Mouse (Mus musculus): ENCODE measurements around the gene Zbtb16.

Zbtb16 gene

GRCm38 (mm10) chr9:48768965-48769364 lies 67.1 kb downstream of the Zbtb16 start:
- DNase-seq (ENCODE audit: extremely low spot score), result no peak

- DNase-seq (ENCODE audit: extremely low spot score), result no peak
These were observed 68.2 kb downstream of the Zbtb16 start for GRCm38 (mm10) chr9:48767666-48768432.

GRCm38 (mm10) chr9:48765927-48766326 lies 70.1 kb downstream of the Zbtb16 start:
- DNase-seq (ENCODE audit: extremely low spot score), result no peak

GRCm38 (mm10) chr9:48764311-48764710 lies 71.7 kb downstream of the Zbtb16 start:
- DNase-seq (ENCODE audit: extremely low spot score), result no peak

- no peak for DNase-seq (ENCODE audit: extremely low spot score)
These were observed 74.0 kb downstream of the Zbtb16 start for GRCm38 (mm10) chr9:48761732-48762637.

GRCm38 (mm10) chr9:48761175-48761556 lies 74.9 kb downstream of the Zbtb16 start:
- DNase-seq (ENCODE audit: extremely low spot score), result no peak

GRCm38 (mm10) chr9:48760449-48761174 lies 75.4 kb downstream of the Zbtb16 start:
- no peak for DNase-seq (ENCODE audit: extremely low spot score)

- DNase-seq (ENCODE audit: extremely low spot score), result no peak
These were observed 76.9 kb downstream of the Zbtb16 start for GRCm38 (mm10) chr9:48759098-48759497.

- DNase-seq (ENCODE audit: extremely low spot score), result no peak
These were observed 78.1 kb downstream of the Zbtb16 start for GRCm38 (mm10) chr9:48757650-48758580.

- DNase-seq (ENCODE audit: extremely low spot score), result no peak
These were observed 79.7 kb downstream of the Zbtb16 start for GRCm38 (mm10) chr9:48756261-48756812.

- DNase-seq (ENCODE audit: extremely low spot score), result peak; percentile 39
These were observed 80.5 kb downstream of the Zbtb16 start for GRCm38 (mm10) chr9:48755438-48756070.

GRCm38 (mm10) chr9:48754418-48754817 lies 81.6 kb downstream of the Zbtb16 start:
- DNase-seq (ENCODE audit: extremely low spot score), result no peak

- DNase-seq (ENCODE audit: extremely low spot score), result no peak
These were observed 82.1 kb downstream of the Zbtb16 start for GRCm38 (mm10) chr9:48753881-48754280.

GRCm38 (mm10) chr9:48751900-48752299 lies 84.1 kb downstream of the Zbtb16 start:
- no peak for DNase-seq (ENCODE audit: extremely low spot score)

- DNase-seq (ENCODE audit: extremely low spot score), result no peak
These were observed 86.4 kb downstream of the Zbtb16 start for GRCm38 (mm10) chr9:48749666-48750065.

GRCm38 (mm10) chr9:48749168-48749567 lies 86.9 kb downstream of the Zbtb16 start:
- no peak for DNase-seq (ENCODE audit: extremely low spot score)

GRCm38 (mm10) chr9:48748761-48749160 lies 87.3 kb downstream of the Zbtb16 start:
- no peak for DNase-seq (ENCODE audit: extremely low spot score)

- no peak for DNase-seq (ENCODE audit: extremely low spot score)
These were observed 87.8 kb downstream of the Zbtb16 start for GRCm38 (mm10) chr9:48748216-48748615.

GRCm38 (mm10) chr9:48746506-48746905 lies 89.5 kb downstream of the Zbtb16 start:
- DNase-seq (ENCODE audit: extremely low spot score), result no peak
